Mouse (Mus musculus) layer of hippocampus, adult 2 months (tissue): Measurements from ENCODE around the gene Dhx15. TPM values are rescaled to one million over a fixed set of nuclear protein-coding genes. Genes with fewer than 3 reads are reported as not detected.

ENCODE experiments used
- DNase-seq, 2 experiments: peaks; one replicate each; pipeline ENCODE4 v3.0.0; 2022; ENCODE audit warnings: low spot score in 2 of 2
- H3K27ac ChIP-seq: fragments of 200-600 bp; 2 replicates; pipeline ENCODE4 v1.8.1; 2022
- H3K4me3 ChIP-seq: fragments of 200-600 bp; 2 replicates; pipeline ENCODE4 v1.8.1; 2022; ENCODE audit warnings: mild to moderate bottlenecking
- CTCF ChIP-seq: fragments of 200-600 bp; conservative IDR thresholded peaks from 2 replicates; pipeline ENCODE4 v1.8.1; 2022; ENCODE audit warnings: antibody characterized with exemption, mild to moderate bottlenecking, moderate library complexity
- total RNA-seq, 2 experiments: library from RNA; stranded (reverse); gene quantifications; 2 replicates each; pipeline ENCODE4 v1.2.3; 2021

Dhx15 gene
- total RNA-seq, 2 experiments from 2014 or later = 96.1 to 101 TPM

DNA sequence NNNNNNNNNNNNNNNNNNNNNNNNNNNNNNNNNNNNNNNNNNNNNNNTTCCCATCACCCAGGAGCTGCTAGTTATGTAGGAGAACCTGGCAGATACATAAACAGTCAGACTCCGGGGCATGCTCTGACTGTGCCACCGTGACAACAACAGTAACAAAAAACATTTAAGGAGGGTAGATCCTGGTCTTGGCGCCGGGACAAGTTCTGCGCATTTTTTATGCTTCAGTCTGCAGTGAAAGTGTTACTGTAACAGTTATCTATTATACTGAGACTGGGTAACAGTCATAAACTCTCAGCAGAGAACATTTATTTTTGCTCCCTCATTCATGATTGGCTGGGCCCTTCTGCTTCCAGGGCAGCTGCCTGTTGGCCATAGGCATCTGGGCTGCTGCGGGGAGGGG lies 27.9 kb upstream of the Dhx15 start:
- H3K4me3 ChIP-seq = no peak overlapping the region
- no peak for TF ChIP-seq CTCF
- DNase-seq = no peak
- no peak overlapping the region for H3K27ac ChIP-seq

DNA sequence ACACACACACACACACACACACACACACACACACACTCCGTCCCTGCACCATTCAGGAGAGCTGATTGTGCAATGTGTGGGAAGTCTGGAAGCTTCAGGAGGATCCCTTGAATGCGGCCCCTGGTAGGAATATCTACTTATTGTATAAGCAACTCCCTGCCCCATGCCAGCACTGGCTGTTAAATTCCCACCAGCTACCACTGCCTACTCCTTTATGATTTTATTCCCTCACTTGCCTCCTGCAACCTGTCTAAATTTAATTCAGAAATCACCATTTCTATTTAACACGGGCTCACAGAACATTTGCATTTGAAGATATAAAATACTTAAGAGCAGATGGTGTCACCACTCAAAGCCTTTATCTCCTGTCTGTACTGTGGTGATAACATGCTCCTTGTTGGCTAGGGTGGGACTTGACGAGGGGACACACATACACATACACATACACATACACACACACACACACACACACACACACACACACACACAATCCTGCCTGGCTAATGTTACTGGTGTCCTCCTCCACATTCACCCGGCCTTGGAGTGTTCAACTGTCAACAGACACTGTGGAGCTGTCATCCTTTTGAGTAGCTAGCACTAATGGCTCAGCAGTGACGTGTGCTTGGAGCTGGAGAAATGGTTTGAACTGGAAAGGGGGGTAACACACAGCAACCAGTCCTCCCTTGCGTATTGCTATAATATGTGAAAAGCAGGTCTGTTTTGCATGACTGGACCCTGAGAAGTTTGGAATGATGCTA lies 23.0 kb upstream of the Dhx15 start:
- Histone ChIP-seq H3K4me3 (no peak overlapping the region), H3K27ac (no peak overlapping the region)
- no peak for TF ChIP-seq CTCF
- no peak for DNase-seq

GRCm38 (mm10) chr5:52191180-52191468 lies 810 bp upstream of the Dhx15 start:
- TF ChIP-seq CTCF = no peak
- Histone ChIP-seq H3K4me3 (peak overlapping the region; percentile 98), H3K27ac (0 out of 2 replicates have a peak overlapping the region, but pooled peaks have one; percentile 72)
- DNase-seq = no peak

- Histone ChIP-seq H3K4me3 (peak overlapping the region; percentile 98), H3K27ac (peak overlapping the region; percentile 97)
- peak; percentile 7 to 23 for DNase-seq
- TF ChIP-seq CTCF = no peak
Observed at GRCm38 (mm10) chr5:52189664-52190365, 499 bp downstream of the Dhx15 start.

- Histone ChIP-seq H3K27ac (no peak overlapping the region), H3K4me3 (peak overlapping the region; percentile 98)
- no peak for TF ChIP-seq CTCF
- DNase-seq = no peak
Observed at GRCm38 (mm10) chr5:52188206-52188605, 2.1 kb downstream of the Dhx15 start.

DNA sequence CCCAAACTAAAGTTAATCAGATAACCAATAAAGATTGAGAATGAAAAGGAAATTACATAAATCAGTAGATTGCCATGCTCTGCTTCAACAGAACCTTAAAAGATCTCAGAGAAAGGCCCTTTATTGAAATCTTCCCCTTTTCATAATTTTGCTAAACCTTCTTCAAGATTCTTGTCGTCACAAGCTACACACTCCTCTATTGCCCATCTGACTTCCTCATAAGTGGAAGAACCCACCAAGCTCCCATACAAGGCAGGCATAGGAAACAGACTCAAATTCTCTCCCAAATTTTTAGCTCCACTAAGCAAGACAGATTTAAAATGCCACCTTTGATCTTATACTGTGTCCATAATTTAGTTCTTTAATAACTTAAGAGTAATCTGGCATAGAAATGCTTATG lies 13.0 kb downstream of the Dhx15 start:
- no peak overlapping the region for H3K27ac ChIP-seq
- no peak overlapping the region for H3K4me3 ChIP-seq
- no peak for TF ChIP-seq CTCF
- DNase-seq = no peak

DNA sequence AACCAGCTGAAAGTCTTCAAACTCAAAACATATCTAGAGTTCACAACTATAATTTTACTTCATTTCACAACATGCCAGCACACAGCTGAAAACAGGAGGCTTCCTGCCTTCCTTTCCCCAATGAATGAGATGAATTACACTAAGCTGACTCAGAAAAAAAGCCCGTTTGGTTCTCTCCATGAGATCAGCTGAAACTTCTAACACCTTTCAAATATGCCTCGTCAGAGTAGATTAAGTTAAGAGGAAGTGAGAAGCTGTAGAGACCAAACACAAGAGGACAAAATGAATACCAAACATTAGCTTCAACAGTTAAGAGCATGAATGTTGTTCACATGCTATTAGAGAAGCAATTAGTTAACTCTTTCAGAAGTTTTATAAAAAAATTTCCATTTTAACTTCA lies 21.8 kb downstream of the Dhx15 start:
- no peak for TF ChIP-seq CTCF
- no peak for DNase-seq
- no peak overlapping the region for H3K27ac ChIP-seq
- H3K4me3 ChIP-seq = no peak overlapping the region

- DNase-seq = no peak
- Histone ChIP-seq H3K4me3 (no peak overlapping the region), H3K27ac (no peak overlapping the region)
- TF ChIP-seq CTCF = no peak
Observed at GRCm38 (mm10) chr5:52149138-52149537, 41.2 kb downstream of the Dhx15 start.

GRCm38 (mm10) chr5:52147141-52147540 lies 43.2 kb downstream of the Dhx15 start:
- DNase-seq = no peak
- no peak for TF ChIP-seq CTCF
- Histone ChIP-seq H3K27ac (peak overlapping the region; percentile 1; the same call in 1 of the 2 replicates), H3K4me3 (no peak overlapping the region)

DNA sequence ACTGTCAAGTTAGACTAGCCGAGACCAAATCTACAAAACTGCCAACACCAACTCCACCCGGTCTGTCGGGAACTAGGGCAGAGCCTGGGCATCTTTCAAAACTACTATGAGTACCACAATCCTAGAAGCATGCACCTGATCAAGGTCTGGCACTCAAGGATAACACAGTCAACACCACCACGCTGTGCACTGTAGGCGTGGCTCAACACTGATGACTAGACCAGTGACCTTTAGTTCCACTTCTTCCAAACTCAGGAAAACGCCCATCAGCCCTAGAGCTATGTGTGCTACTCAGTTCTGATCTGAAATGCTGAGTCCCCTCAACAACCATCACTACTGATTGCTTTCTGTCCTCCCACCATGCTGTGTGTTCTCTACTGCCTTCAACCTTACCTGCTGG lies 44.6 kb downstream of the Dhx15 start:
- Histone ChIP-seq H3K4me3 (no peak overlapping the region), H3K27ac (no peak overlapping the region)
- TF ChIP-seq CTCF = no peak
- no peak for DNase-seq

DNA sequence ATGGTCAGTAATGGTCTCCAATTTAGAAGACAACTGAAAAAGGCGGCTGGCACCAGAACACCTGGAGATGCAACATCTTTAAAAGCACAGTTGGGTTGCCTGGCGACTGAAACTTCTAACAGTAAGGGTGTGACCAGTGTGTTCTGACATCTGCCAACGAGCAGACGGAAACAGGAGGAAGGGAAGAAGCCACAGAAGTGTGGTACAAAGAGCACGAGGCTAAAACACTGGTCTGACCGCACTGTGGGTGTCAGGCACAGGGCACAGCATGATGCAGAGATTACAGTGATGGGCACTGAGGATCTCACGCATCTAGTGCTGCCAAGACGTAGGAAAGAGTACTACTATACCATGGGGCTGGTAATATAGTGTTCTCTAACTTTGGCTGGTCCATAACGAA lies 48.4 kb downstream of the Dhx15 start:
- no peak overlapping the region for H3K27ac ChIP-seq
- H3K4me3 ChIP-seq = no peak overlapping the region
- TF ChIP-seq CTCF = no peak
- DNase-seq = no peak

GRCm38 (mm10) chr5:52138819-52139218 lies 51.5 kb downstream of the Dhx15 start:
- TF ChIP-seq CTCF = no peak
- DNase-seq = no peak
- Histone ChIP-seq H3K4me3 (no peak overlapping the region), H3K27ac (no peak overlapping the region)

- no peak overlapping the region for H3K4me3 ChIP-seq
- no peak overlapping the region for H3K27ac ChIP-seq
- TF ChIP-seq CTCF = no peak
- DNase-seq = no peak
Observed at GRCm38 (mm10) chr5:52138134-52138533, 52.2 kb downstream of the Dhx15 start.
